Mouse (Mus musculus): Measurements from ENCODE around the gene Hist1h3i.
"Not testable (repeated sequence)": the region's sequence is repeated elsewhere in the genome, so short reads cannot be mapped to it uniquely, and the experiment has no call there.

Gene Hist1h3i

DNA sequence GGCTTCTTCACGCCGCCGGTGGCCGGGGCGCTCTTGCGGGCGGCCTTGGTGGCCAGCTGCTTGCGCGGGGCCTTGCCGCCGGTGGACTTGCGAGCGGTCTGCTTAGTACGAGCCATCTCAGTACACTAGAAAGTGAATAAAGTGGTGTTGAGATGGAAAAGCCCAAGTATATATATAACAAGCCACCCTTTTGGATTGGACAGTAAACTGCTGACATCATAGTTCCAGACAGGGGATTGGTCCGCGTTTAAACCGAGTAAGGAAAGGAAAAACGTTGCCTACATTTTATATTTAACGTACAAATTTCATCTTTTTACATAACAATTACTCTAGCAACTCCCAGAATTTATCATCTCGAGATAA lies at the start of gene Hist1h3i:
Hist1h3i (minus strand) TSS at position 116 of the 363 bp plus-strand sequence.
- DNase-seq (ENCODE audit: low spot score) = peak; percentile 86

DNA sequence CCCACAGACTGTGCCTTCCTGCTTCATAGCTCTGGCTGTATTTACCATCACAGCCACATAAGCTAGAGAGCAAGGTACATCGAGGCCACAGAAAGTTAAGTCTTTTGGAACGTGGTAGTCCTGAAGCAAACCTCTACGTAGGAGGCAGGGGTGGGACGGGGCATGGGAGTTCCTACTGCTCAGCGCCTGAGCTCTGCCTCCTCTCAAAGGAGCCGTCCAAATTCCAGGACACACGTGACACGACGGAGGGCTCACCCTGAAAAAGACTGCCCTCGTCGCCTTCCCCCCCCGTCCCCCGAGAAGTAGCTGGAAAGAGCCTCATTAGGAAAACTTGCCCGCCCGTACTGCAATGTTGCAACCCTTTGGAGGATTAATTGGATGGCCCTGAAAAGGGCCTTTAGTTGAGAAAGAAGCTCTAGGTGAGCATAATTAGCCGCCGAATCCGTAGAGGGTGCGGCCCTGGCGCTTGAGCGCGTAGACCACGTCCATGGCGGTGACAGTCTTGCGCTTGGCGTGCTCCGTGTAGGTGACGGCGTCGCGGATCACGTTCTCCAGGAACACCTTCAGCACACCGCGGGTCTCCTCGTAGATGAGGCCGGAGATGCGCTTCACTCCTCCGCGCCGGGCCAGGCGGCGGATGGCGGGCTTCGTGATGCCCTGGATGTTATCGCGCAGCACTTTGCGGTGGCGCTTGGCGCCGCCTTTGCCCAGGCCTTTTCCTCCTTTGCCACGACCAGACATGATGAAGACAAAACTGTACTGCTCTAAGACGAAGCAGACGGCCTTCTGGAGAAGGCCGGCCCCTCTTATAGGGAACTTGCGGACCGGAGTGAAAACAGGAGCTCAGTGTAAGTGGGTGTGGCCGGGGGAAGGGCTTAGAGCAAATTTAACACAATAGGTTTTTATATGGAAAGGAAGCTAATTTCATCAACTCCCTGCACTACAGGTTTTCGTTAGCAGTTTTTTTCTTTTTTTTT lies 48.5 kb upstream of the Hist1h3i start, which contains the start of gene Hist1h4n:
Hist1h4n (minus strand) TSS at position 779 of the 977 bp plus-strand sequence.
- not testable (repeated sequence) for DNase-seq (ENCODE audit: low spot score)

DNA sequence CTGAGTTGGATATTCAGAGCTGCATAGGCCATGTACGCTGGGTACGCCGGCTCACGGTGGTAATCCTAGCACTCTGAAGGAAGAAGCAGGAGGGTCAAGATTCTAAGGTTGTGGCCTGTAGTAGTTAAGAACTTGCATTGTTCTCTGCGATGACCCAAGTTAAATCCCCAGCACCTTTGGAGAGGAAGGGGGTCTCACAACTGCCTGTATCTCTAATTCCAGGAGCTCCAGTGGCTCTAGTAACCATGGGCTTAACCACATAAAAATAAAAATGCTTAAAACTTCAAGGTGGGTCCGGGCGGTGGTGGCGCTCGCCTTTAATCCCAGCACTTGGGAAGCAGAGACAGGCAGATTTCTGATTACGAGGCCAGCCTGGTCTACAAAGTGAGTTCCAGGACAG lies 47.2 kb upstream of the Hist1h3i start:
- no peak for DNase-seq (ENCODE audit: low spot score)

DNA sequence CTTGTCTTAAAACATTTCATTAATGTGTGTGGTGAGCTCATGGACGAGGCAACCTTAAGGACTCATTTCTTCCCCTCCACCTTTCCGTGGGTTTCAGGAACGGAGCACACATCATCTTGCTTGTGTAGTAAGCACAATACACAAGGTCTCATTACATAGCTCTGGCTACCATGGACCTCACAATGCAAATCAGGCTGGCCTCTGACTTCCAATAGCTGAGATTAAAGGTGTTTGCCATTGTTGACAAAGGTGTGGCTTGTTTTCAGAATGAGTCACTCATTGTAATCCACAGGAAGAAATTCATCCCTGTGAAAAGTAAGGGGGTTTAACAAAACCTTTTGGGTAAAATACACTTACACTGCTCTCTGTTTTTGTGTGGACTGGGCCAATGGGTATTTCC lies 45.3 kb upstream of the Hist1h3i start:
- DNase-seq (ENCODE audit: low spot score) = no peak

DNA sequence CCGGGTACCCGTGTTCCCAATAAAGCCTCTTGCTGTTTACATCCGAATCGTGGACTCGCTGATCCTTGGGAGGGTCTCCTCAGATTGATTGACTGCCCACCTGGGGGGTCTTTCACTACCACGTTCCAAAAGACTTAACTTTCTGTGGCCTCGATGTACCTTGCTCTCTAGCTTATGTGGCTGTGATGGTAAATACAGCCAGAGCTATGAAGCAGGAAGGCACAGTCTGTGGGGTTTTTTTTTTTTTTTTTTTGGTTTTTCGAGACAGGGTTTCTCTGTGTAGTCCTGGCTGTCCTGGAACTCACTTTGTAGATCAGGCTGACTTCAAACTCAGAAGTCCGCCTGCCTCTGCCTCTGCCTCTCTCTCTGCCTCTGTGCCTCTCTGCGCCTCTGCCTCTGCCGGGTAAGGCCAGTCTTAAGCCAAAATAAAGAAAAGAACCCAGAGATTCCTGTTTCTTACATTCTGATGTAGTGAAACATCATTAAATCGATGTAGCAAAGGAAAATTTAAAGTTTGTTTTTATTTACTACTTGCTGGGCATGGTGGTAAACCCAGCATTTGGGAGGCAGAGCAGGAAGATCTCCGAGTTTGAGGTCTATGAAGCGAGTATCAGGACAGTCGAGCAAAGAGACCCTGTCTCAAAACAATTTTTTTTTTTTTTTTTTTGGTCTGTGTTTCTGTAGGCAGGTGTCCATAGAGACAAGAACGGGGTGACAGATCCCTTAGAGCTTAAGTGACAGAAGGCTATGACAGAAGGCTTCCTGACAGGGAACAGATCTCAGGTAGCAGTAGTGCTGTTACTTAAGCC lies 37.1 kb upstream of the Hist1h3i start:
- not testable (repeated sequence) for DNase-seq (ENCODE audit: low spot score)

DNA sequence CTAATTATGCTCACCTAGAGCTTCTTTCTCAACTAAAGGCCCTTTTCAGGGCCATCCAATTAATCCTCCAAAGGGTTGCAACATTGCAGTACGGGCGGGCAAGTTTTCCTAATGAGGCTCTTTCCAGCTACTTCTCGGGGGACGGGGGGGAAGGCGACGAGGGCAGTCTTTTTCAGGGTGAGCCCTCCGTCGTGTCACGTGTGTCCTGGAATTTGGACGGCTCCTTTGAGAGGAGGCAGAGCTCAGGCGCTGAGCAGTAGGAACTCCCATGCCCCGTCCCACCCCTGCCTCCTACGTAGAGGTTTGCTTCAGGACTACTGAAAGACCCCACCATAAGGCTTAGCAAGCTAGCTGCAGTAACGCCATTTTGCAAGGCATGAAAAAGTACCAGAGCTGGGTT lies 28.9 kb upstream of the Hist1h3i start:
- not testable (repeated sequence) for DNase-seq (ENCODE audit: low spot score)

DNA sequence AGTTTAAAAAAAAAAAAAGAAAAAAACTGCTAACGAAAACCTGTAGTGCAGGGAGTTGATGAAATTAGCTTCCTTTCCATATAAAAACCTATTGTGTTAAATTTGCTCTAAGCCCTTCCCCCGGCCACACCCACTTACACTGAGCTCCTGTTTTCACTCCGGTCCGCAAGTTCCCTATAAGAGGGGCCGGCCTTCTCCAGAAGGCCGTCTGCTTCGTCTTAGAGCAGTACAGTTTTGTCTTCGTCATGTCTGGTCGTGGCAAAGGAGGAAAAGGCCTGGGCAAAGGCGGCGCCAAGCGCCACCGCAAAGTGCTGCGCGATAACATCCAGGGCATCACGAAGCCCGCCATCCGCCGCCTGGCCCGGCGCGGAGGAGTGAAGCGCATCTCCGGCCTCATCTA lies 28.4 kb upstream of the Hist1h3i start, which contains the start of gene Hist1h4m:
Hist1h4m (plus strand) TSS at position 208 of the 400 bp plus-strand sequence.
- DNase-seq (ENCODE audit: low spot score) = not testable (repeated sequence)

DNA sequence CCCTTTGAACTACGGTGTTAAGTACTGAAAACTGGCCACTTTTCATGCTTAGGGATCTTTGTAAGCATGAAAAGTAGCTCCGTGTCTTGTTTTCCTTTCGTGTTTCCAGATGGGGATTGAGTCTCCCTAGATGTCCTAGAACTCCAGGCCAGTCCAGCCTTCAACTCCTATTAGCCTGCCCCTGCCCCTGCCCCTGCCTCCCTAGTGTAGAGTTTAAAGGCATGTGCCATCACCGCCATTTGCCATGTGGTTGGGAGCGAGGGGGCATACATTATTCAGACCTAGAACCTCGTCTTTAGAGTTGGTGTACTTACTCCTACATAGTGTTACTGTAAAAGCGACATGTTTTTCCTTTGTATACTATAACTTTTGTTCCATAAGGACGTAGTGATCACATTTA lies 27.9 kb upstream of the Hist1h3i start:
- DNase-seq (ENCODE audit: low spot score) = not testable (repeated sequence)

DNA sequence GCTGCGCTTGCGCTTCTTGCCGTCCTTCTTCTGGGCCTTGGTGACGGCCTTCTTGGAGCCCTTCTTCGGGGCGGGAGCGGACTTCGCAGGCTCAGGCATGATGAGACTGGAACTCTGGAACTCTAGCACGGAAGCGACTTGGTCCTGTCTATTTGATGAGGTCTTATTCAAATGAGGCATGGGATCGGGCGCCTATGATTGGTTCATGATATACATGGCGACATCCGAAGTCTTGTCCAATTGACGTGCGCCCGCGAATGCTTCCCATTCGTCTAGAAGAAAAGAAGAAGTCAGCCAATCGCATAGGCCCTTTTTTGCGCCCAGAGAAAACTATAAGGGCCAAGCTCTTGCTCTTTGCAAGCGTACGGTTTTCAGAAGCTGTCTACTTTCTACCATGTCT lies 26.9 kb upstream of the Hist1h3i start, which contains the start of the genes Hist1h2bq and Hist1h2ao:
Hist1h2bq (minus strand) TSS at position 125 of the 400 bp plus-strand sequence.
Hist1h2ao (plus strand) TSS at position 393 of the 400 bp plus-strand sequence.
- DNase-seq (ENCODE audit: low spot score) = not testable (repeated sequence)

DNA sequence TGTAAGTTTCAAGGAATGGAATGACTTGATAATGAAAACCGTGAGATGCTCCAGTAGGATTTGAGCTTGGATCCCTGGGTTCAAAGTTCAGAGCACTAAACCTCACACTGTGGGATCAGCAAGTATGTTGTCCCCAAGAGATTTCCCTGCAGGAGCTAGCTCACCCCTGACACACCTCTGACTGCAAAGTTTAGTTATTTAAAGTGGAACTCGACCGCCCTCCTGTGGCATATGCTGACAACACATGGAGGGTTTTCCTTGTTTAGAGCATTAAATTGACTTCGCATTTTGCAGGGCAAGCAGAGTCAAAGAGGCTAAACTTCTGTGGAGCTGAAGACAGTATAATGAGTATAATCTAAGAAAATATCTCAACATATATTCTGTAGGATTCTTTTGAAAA lies 19.9 kb upstream of the Hist1h3i start:
- DNase-seq (ENCODE audit: low spot score) = not testable (repeated sequence)

DNA sequence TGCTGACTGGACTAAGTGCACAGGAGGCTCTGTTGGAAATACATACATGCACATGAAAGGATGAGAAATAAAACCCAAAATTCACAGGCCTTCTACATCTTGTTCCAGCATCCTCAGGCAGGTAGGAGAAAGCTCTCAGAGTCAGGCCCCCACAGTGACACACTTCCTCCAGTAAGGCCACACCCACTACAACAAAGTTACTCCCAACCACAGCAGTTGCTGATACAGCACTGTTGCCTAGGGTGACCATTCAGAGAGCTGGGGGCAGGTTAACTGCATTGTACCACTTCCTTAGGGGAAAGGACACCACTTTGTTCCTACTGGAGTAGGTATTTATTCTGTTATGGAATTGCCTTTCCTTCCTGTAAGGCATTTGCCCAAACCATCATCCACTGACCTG lies 14.0 kb upstream of the Hist1h3i start:
- DNase-seq (ENCODE audit: low spot score) = not testable (repeated sequence)

DNA sequence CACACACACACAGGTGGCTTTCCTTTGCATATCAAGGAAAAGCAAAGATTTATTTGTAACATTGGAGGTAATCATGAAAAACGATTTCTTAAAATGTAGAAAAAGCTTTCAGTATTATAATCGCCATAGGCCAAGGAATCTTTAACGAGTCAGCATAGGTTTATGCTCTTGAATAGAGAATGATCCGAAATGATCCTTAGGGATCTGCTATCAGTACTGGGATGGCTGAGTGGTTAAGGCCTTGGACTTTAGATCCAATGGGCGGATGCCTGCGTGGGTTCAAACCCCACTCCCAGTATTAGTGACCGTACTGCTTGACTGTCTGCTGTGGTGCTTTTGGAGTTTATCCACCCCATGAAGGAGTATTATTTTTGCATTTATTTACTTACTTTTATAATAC lies 12.4 kb upstream of the Hist1h3i start:
- DNase-seq (ENCODE audit: low spot score) = no peak

DNA sequence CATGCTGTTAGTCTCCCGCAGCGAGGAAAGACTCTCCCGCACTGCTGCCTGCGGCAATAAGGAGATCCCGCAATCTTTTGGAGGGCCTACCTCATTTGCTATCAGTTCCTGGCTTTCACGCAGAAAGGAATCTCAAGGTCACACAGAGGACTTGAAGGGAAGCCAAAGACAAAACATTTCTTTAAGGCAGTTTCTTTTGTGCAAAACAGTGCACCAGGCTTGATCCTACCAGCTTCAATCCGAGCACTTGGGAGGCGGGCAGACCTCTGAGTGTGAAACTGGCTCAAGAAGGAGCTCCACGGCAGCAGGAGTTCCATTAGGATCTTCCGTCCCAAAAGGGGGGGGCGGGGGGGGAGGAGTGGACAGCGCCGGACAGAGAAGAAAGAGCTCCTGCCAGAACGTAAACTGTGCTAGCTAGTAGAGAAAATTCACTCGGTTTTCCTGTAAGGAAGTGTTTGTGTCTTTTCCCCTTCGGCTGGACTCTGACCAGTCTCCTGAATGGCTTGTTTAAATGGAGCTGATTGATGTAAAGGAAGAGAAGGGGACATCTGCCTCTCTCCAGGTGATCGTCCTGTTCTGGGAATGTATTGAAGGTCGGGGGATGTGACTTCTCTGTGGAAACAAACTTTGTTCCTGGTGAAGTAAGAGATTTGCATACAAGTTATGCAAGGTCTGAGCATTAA lies 7.6 kb upstream of the Hist1h3i start:
- no peak for DNase-seq (ENCODE audit: low spot score)

DNA sequence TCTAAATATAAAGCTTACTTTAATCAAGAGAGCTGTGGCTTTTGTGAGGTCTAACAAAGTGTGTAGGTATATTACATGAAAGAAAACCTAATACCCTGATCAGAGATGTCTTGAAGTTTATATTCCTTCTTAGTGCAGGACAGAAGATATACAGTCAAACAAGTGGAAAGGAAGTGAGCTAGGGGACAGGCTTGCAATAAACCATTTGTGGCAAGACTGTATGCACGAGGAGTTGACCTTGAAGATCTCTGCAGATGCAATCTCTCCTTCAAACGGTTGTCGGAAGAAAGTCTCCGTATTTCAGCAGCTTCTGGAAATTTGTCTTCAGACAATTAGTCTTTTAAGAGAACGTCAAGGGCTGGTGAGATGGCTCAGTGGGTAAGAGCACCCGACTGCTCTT lies 6.8 kb upstream of the Hist1h3i start:
- no peak for DNase-seq (ENCODE audit: low spot score)

DNA sequence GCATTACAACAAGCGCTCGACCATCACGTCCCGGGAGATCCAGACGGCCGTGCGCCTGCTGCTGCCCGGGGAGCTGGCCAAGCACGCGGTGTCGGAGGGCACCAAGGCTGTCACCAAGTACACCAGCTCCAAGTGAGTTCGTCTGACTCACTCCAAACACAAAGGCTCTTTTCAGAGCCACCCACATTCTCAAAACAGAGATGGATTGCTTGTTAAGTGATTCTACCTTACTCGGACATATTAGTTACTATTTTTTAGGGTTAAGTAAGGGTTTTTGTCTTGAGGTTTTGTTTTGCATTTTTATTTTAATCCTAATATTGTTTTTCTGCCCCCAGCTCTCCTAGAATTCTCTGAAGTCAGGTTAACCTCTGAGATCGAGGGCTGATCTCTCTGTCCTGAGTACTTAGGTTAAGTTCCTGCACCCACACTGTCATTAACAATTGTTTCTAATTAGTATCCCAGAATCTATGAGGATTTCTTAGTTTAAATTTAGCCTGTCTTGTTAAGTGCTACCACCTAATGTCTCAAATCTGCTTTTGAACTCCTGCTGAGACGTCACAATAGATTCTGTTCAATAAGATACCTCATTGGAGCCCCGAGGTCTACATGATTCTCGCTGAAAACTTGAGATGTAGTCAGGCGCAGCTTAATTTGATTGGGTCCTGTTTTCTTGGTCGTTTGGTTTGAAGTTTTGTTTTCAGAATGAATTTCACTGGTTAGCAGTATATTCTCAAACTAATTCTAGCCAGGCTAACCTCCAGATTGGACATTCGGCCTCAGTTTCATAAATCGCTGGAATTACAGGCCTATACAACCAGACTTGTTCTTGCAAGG lies 4.8 kb upstream of the Hist1h3i start:
- no peak for DNase-seq (ENCODE audit: low spot score)

DNA sequence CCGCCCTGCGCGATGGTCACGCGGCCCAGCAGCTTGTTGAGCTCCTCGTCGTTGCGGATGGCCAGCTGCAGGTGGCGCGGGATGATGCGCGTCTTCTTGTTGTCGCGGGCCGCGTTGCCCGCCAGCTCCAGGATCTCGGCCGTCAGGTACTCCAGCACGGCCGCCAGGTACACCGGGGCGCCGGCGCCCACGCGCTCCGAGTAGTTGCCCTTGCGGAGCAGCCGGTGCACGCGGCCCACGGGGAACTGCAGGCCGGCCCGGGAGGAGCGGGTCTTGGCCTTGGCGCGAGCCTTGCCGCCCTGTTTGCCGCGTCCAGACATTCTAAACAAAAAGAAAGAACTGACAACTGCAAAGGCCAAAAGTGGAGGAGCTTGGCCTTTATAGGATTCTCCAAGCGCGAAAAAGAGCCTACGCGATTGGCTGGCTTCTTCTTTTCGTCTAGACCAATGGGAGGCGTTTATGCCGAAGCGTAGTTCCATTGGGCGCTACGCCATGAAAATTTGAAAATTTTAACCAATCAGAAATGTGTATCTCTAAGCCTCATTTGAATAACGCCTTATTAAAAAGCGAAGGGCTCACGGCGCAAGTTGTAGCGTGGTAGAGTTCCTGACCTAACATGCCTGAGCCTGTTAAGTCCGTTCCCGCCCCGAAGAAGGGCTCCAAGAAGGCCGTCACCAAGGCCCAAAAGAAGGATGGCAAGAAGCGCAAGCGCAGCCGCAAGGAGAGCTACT lies 3.9 kb upstream of the Hist1h3i start, which contains the start of the genes Hist1h2an and Hist1h2bp:
Hist1h2an (minus strand) TSS at position 320 of the 731 bp plus-strand sequence.
Hist1h2bp (plus strand) TSS at position 563 of the 731 bp plus-strand sequence.
- peak; percentile 98 for DNase-seq (ENCODE audit: low spot score)

DNA sequence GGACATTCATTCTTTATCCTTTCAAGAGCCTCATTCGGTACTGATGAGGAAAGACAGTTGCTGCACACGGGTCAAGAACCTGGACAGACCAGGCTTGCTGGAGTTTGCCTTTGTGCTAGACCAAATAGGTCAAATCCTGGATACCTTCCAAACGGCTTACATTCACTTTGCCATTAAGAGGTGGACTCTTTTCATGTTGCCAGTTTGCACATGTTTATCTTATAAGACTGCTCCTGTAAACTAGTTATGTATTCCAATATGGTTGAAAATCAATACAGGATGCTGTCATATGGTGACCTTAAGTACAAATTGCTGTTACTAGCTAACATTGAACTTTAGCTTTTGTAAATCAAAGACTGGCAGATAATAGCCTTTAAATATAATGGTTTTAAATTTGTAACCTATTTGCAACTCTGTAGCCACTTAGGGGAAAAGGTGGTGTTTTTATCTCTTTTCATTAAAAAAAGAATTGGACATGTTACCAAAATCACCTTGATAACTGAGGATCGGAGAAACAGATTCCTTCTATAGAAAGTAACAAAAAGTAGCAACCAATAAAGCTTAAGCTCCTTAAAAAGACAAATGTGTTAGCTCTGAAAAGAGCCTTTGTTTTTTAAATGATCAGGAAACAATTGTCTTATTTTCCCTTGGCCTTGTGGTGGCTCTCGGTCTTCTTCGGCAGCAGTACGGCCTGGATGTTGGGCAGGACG lies 3.2 kb upstream of the Hist1h3i start:
- no peak for DNase-seq (ENCODE audit: low spot score)

DNA sequence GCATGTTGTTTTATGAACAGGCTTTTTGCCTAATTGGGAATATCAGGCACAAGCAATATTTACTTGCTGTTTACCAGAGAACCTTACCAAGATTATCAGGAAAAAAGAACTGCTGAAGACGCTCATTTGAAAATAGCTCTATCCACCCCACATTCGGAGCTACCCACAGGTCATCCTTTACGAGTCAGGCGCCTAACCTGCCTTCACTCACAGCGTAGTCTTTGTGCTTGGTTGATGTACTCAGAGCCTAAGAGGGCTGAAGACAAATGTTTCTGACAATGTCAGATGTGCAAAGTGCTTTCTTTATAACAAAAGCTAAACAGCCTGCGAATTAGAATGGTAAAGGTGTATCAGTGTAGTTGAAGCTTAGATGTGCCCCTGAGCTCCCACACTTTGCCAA lies 1.1 kb upstream of the Hist1h3i start:
- DNase-seq (ENCODE audit: low spot score) = no peak

DNA sequence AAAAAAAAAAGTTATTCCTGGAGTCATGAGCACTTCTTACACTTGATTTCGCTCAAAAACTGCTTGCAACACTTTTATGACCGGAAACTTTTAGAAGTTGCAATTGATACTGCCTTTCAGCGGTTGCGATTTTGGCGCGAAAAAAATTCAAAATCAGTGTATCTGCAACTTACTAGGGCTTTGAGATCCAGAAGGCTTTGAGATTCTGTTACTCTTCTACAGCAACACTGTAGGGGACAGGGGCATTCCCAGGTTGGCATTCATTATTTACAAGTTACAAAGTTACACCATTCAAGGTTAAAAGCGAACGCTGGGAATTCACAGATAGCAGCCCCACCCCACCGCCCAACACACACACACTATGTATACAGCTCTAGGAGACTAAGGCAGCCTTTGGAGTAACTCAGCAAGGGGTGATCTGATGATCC lies 578 bp upstream of the Hist1h3i start:
- peak; percentile 54 for DNase-seq (ENCODE audit: low spot score)
